Mouse (Mus musculus): ENCODE results near the gene Evl.
"Not testable (repeated sequence)": the region's sequence is repeated elsewhere in the genome, so short reads cannot be mapped to it uniquely, and the experiment has no call there.

Evl gene

DNA sequence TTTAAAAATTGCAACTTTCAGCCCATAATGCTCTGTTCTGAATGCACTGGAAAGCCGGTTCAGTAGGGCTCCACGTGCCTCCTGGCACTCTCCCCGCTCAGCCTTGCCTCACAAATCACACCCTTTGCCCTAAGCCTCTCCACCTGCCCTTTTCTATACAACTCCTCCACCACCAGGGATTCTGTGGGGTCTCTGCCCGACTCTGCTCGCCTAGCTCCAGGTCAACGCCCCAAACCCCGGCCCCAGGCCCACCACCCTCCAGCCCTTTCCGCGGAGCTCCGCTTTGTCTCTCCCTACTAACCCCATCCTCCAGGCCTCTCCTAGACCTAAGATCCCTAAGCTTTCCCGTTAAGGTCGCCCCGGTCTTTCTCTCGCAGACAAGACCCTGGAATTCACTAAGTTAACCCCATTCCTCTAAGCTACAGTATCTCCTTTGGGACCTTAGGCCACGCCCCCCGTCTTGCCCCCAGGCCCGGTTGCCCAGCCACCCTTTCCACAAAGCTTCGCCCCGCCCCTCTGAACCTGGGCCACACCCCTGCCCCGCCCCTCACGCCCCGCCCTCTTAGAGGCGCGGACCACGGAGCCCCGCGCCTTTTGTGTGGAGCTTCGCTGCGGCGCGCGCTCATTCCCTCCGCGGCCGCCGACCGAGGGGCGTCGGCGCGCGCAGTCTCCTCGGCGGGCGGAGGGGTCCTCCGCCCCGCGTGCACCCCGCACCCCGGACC, at the start of gene Evl:
TSS of gene Evl (plus strand) at position 601 of the 722 bp plus-strand sequence.
- peak; percentile 87 for DNase-seq

GRCm38 (mm10) chr12:108505846-108506245, 48.7 kb upstream of the Evl start:
- no peak for DNase-seq

DNA sequence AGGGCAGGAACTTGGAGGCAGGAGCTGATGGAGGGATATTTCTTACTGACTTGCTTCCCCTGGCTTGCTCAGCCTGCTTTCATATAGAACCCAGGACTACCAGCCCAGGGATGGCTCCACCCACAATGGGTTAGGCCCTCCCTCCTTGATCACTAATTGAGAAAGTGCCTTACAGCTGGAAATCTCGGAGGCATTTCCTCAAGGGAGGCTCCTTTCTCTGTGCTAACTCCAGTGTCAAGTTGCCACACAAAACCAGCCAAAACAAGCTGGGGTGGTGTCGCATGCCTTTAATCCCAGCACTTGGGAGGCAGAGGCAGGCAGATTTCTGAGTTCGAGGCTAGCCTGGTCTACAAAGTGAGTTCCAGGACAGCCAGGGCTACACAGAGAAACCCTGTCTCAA, 47.5 kb upstream of the Evl start:
- DNase-seq: not testable (repeated sequence)

DNA sequence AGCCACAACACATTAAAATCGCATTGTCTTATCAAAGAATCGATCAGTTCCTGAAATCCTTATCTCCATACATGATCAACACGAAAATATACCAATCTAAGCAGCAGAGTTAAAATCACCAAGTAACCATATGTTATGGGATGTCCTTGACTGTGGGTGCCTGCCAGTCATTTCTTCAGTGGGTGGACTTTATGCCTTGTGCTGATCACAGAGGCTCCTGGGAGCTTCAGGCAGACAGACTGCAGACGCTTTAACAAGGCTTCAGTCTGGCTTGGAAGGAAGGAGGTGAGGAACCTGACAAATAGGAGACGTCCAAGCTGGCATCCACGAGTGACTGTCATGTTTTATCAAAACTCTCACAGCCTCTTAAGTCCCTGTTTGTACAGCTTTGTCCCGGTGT, 43.9 kb upstream of the Evl start:
- no peak for DNase-seq

DNA sequence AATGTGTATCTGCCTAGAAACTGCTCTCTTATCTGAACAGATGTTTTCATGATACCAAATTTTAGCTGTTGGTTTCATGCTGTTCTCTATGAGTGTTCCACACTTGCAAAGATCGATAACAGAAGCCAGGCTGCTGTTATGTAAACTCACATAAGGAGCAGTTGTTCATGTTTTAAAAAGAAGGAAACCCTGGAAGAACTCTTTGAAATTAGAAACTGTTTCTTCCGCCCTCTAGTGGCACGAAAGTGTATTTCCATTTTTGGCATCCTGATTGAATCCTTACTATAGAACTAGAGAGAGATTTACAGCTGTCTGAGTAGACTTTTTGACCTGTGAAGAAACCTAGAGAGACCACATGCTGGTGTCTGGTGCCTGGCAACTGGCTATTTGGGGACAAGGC, 43.5 kb upstream of the Evl start:
- peak; percentile 31 to 46 for DNase-seq

DNA sequence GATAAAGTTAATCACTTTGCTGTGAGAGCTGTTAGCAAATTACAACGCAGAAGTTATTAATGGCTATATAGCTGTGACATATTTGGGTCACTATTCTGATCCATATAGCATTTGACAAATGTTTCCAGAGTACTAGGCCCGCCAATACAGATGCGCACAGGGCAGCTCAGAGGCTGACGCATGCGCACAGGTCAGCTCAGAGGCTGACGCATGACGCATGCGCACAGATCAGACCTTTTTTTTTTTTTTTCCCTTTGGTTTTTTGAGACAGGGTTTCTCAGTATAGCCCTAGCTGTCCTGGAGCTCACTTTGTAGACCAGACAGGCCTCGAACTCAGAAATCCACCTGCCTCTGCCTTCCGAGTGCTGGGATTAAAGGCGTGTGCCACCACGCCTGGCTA, 39.1 kb upstream of the Evl start:
- DNase-seq: no peak

GRCm38 (mm10) chr12:108519374-108519773, 35.1 kb upstream of the Evl start:
- no peak for DNase-seq

- peak; percentile 40 to 53 for DNase-seq
These were observed 25.3 kb upstream of the Evl start for GRCm38 (mm10) chr12:108529214-108529613.

GRCm38 (mm10) chr12:108534484-108534883, 20.0 kb upstream of the Evl start:
- no peak for DNase-seq

GRCm38 (mm10) chr12:108536461-108536860, 18.1 kb upstream of the Evl start:
- DNase-seq: no peak

DNA sequence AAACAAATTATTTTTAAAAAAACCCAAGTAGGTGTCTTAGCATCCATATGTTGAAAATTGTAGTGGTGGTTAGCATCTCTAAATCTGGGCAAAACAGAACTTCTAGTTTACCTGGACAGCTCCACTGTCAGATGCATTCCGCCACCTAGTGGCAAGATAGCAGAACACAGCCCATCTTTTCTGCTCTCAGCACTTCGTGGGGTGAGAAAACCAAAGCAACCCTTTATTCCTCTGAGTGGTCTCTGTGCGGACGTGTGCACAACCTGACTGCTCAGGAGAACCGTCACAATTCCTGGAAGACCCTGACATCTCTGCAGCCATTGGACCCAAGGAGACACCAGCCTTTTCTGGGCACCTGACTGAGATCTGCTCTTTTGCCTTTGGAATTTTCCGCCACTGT, 13.4 kb upstream of the Evl start:
- peak; percentile 60 to 68 for DNase-seq

GRCm38 (mm10) chr12:108546508-108547153, 7.9 kb upstream of the Evl start:
- DNase-seq: no peak

DNA sequence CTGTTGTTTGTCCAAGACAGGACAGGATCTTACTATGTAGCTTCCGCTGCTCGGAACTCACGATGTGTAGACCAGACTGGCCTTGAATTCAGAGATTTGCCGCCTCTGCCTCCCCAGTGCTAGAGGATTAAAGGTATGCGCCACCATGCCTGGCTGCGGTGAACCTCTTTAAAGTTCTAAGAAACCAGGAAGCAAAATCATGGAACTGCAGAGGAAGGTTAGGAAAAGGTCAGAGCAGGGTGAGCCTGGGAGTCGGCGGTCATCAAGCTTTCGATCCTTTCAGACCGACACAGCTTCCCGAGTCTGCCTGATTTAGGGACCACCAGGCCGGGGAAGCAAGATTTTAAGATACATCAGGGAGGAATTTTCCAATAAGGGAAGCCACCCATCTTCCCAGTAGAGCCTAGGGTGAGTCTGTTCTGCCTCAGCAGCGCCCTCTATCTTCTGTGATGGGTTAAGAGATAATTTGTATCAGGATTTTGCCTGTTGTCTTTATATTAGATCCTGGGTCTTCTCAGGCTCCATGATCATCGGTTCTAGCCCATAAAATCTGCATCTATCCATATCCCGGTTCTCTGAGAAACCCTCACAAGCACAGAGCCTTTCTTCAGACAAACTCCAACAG, 7.2 kb upstream of the Evl start:
- DNase-seq: no peak

DNA sequence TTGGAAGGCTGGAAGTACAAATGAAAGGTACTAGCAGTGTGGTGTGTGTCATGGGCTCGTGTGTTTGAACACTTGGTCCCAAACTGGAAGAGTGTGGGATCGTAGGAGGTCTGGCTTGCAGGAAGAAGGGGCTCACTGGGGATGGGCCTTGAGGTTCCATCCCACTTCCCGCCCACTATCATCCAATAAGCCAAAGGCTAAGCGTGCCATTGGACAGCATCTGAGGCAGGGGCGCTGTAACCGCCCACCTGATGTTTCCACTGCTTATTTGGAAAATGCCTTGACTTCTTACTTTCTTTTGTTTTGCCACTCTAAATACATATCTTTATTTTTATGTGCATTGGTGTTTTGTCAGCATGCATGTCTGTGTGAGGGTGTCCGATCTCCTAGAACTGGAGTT, 2.8 kb upstream of the Evl start:
- no peak for DNase-seq

DNA sequence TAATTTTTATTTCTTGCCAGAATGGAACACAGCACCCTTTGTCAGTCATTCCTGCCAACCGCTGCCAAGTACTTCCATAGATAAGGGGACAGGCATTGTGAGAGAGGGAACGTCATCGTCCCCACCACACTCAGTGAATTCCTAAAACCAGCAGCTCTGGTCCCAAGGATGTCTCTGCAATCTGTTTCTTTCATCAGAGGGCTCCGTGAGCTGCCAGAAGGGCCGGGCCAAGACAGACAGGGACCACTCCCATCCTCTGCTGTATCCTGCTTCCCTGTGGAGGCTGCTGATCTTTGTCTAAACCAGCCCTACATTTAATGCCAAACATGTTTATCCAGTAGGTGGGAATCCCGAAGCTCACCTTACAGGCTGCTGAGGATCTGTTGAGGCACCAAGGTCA, 1.4 kb upstream of the Evl start:
- DNase-seq: no peak

DNA sequence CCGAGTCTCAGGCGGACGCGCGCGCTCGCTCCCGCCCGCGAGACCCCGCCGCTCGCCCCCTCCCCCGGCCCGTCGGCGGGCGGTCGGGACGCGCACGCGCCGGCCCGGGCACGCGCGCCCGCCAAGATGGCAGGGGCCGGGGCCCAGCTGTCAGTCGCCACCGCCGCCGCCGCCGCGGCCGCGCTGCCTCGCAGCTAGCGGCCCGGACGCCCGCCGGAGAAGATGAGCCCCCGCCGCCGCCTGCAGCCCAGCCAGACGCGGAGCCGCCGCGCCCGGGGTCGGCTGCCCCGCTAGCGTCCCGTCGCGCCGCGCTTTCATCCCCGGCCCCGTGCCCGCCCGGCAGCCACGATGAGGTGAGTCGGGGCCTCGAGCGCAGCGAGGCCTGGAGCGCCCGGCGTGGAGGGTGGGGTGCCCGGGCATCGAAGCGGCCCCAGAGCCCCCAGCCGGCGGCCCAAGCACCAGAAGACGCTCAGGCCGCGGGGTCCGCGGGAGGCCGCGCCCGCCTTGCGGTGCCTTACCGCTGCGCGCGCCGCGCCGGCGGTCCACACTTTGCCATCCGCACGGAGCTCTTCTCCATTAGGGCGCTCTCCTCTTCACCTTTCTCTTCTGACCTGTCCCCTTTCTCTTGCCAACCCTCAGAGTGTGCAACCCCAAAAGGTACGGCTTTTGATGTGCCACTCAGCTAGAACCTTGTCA, 489 bp downstream of the Evl start:
- peak; percentile 33 to 74 for DNase-seq

GRCm38 (mm10) chr12:108558194-108558593, 3.7 kb downstream of the Evl start:
- DNase-seq: no peak

- DNase-seq: peak in 1 of 2 experiments; percentile 25
These were observed 8.7 kb downstream of the Evl start for GRCm38 (mm10) chr12:108563238-108563637.

- DNase-seq: no peak
These were observed 10.5 kb downstream of the Evl start for GRCm38 (mm10) chr12:108564910-108565506.

- no peak for DNase-seq
These were observed 24.8 kb downstream of the Evl start for GRCm38 (mm10) chr12:108579156-108579871.

DNA sequence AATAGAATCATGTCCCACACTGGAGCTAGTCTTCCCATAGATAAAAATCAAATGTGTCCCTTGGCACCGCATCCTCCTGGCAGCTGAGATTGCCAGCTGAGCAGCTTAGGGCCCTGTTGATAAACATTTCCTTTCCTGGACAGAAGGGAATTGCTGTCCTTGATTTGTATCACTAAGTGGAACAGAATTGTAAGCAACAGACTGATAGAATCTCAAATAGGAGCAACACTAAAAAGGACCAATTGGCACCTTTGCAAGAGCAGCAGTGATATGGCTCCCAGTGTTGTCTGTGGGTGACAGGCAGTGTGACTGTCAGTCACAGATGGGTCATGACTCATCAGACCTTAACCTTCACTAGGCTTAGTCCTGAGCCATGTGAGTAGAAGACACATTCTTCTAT, 29.3 kb downstream of the Evl start:
- peak; percentile 35 to 63 for DNase-seq

DNA sequence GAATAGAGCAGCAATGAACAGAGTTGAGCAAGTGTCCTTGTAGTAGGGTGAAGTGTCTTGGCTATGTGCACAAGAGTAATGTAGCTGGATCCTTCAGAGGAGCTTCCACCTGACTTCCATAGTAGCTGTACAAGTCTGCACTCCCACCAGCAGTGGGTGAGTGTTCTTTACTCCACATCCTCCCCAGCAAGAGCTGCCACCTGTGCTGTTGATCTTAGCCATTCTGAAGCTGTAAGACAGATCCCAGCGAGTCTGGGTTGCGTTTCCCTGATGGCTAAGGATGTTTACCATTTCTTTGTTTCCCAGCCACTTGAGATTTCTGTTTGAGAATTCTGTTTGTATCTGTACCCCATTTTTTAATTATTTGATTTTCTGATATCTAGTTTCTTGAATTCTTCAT, 35.6 kb downstream of the Evl start:
- DNase-seq: no peak
